Mouse (Mus musculus): ENCODE measurements around the gene Cpt1c. TPM values are rescaled to one million over a fixed set of nuclear protein-coding genes. Genes with fewer than 3 reads are reported as not detected.

The Cpt1c gene
- polyA plus RNA-seq, 1 experiment, result 6.8 TPM

DNA sequence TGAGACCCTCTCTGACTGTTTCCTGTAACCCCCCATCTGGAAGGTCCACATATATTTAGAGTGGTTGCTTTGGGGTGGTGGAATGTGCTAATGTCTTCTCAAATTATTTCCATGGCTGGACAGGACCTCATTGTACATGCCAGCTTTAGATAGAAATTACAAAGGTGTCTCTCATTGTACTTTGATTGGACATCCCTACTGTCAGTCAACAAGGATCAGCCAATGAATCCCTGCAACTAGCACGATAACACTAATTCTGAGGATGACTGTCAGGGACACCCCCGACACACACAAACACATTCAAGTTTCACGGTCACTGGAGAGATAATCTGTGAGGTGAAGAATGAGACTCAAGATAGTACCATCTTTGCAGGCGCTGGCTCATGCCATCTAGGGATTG, 36.0 kb downstream of the Cpt1c start:
- H3K27me3 ChIP-seq (ENCODE audit: control insufficient read depth, insufficient read depth, low read length), result no peaks in the 10 kb centered on the region
- no peak overlapping the region for H3K4me3 ChIP-seq (ENCODE audit: control insufficient read depth, insufficient read depth, low read length)
- TF ChIP-seq POLR2A (IDR thresholded peaks at IDR 0.05; ENCODE audit: control insufficient read depth, extremely low read depth, insufficient read depth, low read length, poor library complexity) (no peak), CTCF (IDR thresholded peaks at IDR 0.05; ENCODE audit: borderline replicate concordance, control insufficient read depth, extremely low read depth, insufficient read depth, low read length, poor library complexity) (no peak)
- no peaks in the 10 kb centered on the region for H3K4me1 ChIP-seq (replicated peaks; ENCODE audit: control insufficient read depth, insufficient read depth, low read length)
- DNase-seq, result no peak
- WGBS, result 99% methylated on average over 4 of the region's 4 CpGs
- H3K27ac ChIP-seq (ENCODE audit: control insufficient read depth, insufficient read depth, low read length), result no peak overlapping the region
- H3K36me3 ChIP-seq (ENCODE audit: control insufficient read depth, insufficient read depth, low read length), result no peaks in the 10 kb centered on the region

DNA sequence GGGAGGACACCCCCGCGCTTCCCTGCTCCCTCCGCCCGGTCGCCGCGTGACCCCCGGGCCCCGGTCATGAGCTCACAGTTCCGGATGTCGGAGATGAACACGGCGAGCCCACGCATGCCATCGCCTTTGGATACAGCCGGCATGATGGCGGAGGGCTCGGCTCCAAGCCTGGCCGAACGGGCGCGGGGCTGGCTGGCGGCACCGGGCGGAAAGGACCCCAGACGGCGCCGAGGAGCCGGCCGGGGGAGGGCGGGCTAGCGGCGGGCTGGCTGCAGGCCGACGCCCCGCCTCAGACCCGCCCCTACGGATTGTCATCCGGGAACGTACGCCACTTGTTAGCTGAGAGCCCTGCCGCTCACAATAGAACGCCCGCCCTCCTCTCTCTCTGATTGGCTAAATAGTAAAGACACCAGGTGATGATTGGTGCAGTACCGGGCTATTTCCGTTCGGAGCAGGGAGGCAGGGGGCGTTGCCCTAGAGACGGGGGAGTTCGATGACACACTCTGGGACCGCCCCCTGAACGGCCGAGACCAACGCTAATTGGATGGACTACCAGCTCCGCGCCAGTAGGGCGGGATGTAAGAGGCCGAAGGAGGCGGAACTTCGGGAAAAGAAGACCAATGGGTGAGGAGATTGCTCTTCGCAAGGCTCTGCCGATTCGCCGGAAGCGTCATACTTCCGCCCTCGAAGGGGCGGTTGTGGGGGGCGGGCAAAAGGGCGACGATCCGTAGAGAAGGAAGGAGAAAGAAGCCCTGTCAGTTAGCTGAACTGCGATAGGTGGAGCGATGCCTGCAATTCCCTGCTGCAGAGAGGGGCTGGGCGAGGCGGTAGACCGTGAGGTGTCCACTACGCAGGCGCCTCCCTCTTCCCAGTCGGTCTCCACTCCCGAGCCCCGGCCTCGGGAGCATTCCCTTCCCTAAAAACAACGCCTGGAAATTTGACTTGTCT, 45.2 kb downstream of the Cpt1c start, which contains the start of gene Ap2a1:
Gene Ap2a1 (minus strand): TSS at position 293 of the 948 bp plus-strand sequence.
- WGBS, result 1% methylated on average over 84 of the region's 84 CpGs
- TF ChIP-seq CTCF (IDR thresholded peaks at IDR 0.05; ENCODE audit: borderline replicate concordance, control insufficient read depth, extremely low read depth, insufficient read depth, low read length, poor library complexity) (peak; percentile 48), POLR2A (IDR thresholded peaks at IDR 0.05; ENCODE audit: control insufficient read depth, extremely low read depth, insufficient read depth, low read length, poor library complexity) (peak; percentile 68)
- DNase-seq, result peak; percentile 100
- H3K27me3 ChIP-seq (ENCODE audit: control insufficient read depth, insufficient read depth, low read length), result no peaks in the 10 kb centered on the region
- no peaks in the 10 kb centered on the region for H3K36me3 ChIP-seq (ENCODE audit: control insufficient read depth, insufficient read depth, low read length)
- H3K4me3 ChIP-seq (ENCODE audit: control insufficient read depth, insufficient read depth, low read length), result peak within 1 kb of the TSS; percentile 97
- peak within 1 kb of the TSS; percentile 47; the same call in 1 of the 2 replicates for H3K27ac ChIP-seq (ENCODE audit: control insufficient read depth, insufficient read depth, low read length)
- peaks cover 2% of the 10 kb centered on the region; the same call in 1 of the 2 replicates for H3K4me1 ChIP-seq (replicated peaks; ENCODE audit: control insufficient read depth, insufficient read depth, low read length)

DNA sequence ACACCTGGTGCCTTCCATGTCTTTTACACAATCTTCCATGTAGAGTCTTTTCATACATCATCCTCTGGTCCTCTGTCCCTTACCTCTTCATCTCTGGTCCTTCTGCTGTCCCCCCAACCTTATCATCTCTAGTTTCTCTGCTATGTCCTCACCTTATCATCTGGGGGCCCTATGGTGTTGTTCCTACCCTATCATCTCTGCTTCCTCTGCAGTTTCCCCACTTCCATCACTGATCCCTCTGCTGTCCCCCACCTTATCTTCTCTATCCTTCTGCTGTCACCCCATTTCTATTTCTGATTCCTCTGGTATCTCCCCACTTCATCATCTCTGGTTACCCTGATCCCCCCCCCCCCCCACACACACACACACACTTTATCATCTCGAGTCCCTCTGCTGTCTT, 46.1 kb downstream of the Cpt1c start:
- 0% methylated on average over 1 of the region's 1 CpGs for WGBS
- H3K27me3 ChIP-seq (ENCODE audit: control insufficient read depth, insufficient read depth, low read length), result no peaks in the 10 kb centered on the region
- peak overlapping the region; percentile 97 for H3K4me3 ChIP-seq (ENCODE audit: control insufficient read depth, insufficient read depth, low read length)
- TF ChIP-seq POLR2A (IDR thresholded peaks at IDR 0.05; ENCODE audit: control insufficient read depth, extremely low read depth, insufficient read depth, low read length, poor library complexity), result no peak
- no peak for TF ChIP-seq CTCF (IDR thresholded peaks at IDR 0.05; ENCODE audit: borderline replicate concordance, control insufficient read depth, extremely low read depth, insufficient read depth, low read length, poor library complexity)
- no peaks in the 10 kb centered on the region; the same call in 1 of the 2 replicates for H3K36me3 ChIP-seq (ENCODE audit: control insufficient read depth, insufficient read depth, low read length)
- no peak overlapping the region for H3K27ac ChIP-seq (ENCODE audit: control insufficient read depth, insufficient read depth, low read length)
- peaks cover 2% of the 10 kb centered on the region; the same call in 1 of the 2 replicates for H3K4me1 ChIP-seq (replicated peaks; ENCODE audit: control insufficient read depth, insufficient read depth, low read length)
- DNase-seq, result no peak

DNA sequence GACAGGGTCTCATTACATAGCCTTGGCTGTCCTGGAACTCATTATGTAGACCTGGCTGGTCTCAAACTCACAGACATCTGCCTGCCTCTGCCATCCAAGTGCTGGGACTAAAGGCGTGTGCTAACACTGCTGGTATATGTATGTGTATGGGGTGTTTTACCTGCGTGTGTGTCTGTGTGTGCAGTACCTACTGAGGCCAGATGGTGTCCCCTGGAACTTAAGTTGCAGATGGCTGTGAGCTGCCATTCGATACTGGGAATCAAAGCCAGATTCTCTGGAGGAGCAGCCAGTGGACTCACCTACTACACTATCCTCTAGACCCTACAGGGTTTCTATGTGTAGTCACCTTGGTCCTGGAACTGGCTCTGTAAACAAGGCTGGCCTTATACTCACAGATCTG, 49.2 kb downstream of the Cpt1c start:
- no peak overlapping the region for H3K4me3 ChIP-seq (ENCODE audit: control insufficient read depth, insufficient read depth, low read length)
- 93% methylated on average over 3 of the region's 3 CpGs for WGBS
- H3K4me1 ChIP-seq (replicated peaks; ENCODE audit: control insufficient read depth, insufficient read depth, low read length), result peaks cover 2% of the 10 kb centered on the region; the same call in 1 of the 2 replicates
- DNase-seq, result no peak
- no peak for TF ChIP-seq CTCF (IDR thresholded peaks at IDR 0.05; ENCODE audit: borderline replicate concordance, control insufficient read depth, extremely low read depth, insufficient read depth, low read length, poor library complexity)
- TF ChIP-seq POLR2A (IDR thresholded peaks at IDR 0.05; ENCODE audit: control insufficient read depth, extremely low read depth, insufficient read depth, low read length, poor library complexity), result no peak
- no peaks in the 10 kb centered on the region; the same call in 1 of the 2 replicates for H3K36me3 ChIP-seq (ENCODE audit: control insufficient read depth, insufficient read depth, low read length)
- no peak overlapping the region for H3K27ac ChIP-seq (ENCODE audit: control insufficient read depth, insufficient read depth, low read length)
- no peaks in the 10 kb centered on the region for H3K27me3 ChIP-seq (ENCODE audit: control insufficient read depth, insufficient read depth, low read length)

DNA sequence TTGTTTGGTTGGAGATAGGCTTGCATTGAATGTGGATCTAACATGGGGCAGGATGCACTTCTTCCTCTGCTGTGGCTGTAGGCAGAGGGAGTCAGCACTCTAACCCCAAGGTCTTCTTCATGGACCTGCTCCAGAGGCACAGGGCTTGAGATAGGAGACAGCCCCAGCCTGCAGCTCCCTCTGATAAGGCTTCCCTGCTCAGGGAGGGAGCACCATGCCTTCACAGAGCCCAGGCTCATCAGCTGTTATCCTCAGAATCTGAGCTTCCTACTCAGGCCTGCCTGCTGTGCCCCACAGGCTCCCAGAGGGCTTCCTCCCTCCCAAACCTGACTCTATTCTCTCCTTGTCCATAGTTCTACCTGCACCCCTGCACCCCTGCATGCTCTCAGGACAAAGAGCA, 52.1 kb downstream of the Cpt1c start:
- H3K4me1 ChIP-seq (replicated peaks; ENCODE audit: control insufficient read depth, insufficient read depth, low read length), result no peaks in the 10 kb centered on the region
- no peak for TF ChIP-seq CTCF (IDR thresholded peaks at IDR 0.05; ENCODE audit: borderline replicate concordance, control insufficient read depth, extremely low read depth, insufficient read depth, low read length, poor library complexity)
- TF ChIP-seq POLR2A (IDR thresholded peaks at IDR 0.05; ENCODE audit: control insufficient read depth, extremely low read depth, insufficient read depth, low read length, poor library complexity), result no peak
- no peak overlapping the region for H3K27ac ChIP-seq (ENCODE audit: control insufficient read depth, insufficient read depth, low read length)
- no peak for DNase-seq
- H3K4me3 ChIP-seq (ENCODE audit: control insufficient read depth, insufficient read depth, low read length), result no peak overlapping the region
- no peaks in the 10 kb centered on the region; the same call in 1 of the 2 replicates for H3K36me3 ChIP-seq (ENCODE audit: control insufficient read depth, insufficient read depth, low read length)
- H3K27me3 ChIP-seq (ENCODE audit: control insufficient read depth, insufficient read depth, low read length), result no peaks in the 10 kb centered on the region

DNA sequence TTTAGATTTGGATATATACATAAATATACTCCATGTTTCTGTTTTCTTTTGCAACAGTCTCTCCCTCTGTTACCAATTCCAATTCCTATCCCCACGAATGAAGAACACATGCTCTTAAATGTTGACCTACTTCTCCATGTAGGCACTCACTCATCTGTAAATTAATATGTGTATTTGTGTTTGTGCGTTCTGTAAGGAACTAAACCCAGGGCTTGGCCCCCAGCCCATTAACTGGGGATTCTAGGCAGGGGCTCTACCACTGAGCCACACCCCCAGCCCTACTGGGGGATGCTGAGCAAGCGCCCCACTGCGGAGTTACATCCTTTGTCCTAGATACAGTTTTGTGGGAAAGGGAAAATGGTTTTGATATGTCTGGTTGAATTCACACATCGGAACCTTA, 55.5 kb downstream of the Cpt1c start:
- H3K36me3 ChIP-seq (ENCODE audit: control insufficient read depth, insufficient read depth, low read length), result no peaks in the 10 kb centered on the region; the same call in none of the 2 replicates
- 97% methylated on average over 5 of the region's 5 CpGs for WGBS
- H3K27me3 ChIP-seq (ENCODE audit: control insufficient read depth, insufficient read depth, low read length), result no peaks in the 10 kb centered on the region
- no peak for TF ChIP-seq CTCF (IDR thresholded peaks at IDR 0.05; ENCODE audit: borderline replicate concordance, control insufficient read depth, extremely low read depth, insufficient read depth, low read length, poor library complexity)
- TF ChIP-seq POLR2A (IDR thresholded peaks at IDR 0.05; ENCODE audit: control insufficient read depth, extremely low read depth, insufficient read depth, low read length, poor library complexity), result no peak
- H3K4me3 ChIP-seq (ENCODE audit: control insufficient read depth, insufficient read depth, low read length), result no peak overlapping the region
- H3K27ac ChIP-seq (ENCODE audit: control insufficient read depth, insufficient read depth, low read length), result no peak overlapping the region
- no peak for DNase-seq
- H3K4me1 ChIP-seq (replicated peaks; ENCODE audit: control insufficient read depth, insufficient read depth, low read length), result no peaks in the 10 kb centered on the region
